Mouse (Mus musculus) ovary, postnatal 10 days (tissue): Measurements from ENCODE around the gene Pde4d.

Experiments
- DNase-seq: peaks from one replicate; pipeline ENCODE4 v3.0.0; 2022; ENCODE audit warnings: low spot score

Gene Pde4d

GRCm38 (mm10) chr13:109823307-109824031, 1373.7 kb downstream of the Pde4d start:
- no peak for DNase-seq

- no peak for DNase-seq
These were observed 1376.1 kb downstream of the Pde4d start for GRCm38 (mm10) chr13:109825891-109826290.

DNA sequence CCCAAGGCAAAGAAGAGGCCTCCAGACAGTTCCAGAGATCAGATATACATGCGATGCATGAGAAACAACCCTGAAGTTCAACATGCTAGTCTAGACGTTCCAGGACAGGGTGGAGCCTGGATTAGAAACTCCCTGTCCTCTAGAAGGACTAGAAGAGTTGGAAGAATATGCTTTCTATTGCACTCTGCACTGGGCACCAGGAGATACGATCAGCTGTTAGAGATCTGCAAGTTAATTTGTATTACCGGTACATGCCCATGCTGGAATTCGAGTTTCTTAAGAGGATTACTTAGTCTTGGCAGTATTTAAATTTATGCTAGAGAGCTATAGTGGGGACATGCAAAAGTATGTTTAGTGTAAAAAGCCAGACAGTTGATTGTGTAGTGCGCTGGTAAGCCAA, 1377.6 kb downstream of the Pde4d start:
- no peak for DNase-seq

DNA sequence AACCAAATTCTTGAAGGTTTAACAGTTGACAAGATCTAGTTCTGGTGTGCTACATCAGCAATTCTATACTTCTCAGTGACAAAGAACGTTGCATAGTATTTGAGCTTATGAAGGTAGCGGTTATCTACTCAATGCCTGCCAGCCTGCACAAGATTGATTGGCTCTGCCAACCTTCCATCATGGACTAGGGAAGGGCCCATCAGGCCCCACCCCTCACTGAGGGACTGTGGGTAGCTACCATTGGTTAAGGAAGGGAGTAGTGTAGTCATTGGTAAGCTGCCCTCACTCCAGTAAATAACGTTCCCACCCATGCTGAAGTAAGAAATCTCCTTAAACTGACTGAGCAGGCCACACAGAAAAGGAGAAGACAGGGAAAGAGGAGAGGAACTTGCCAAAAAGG, 1378.2 kb downstream of the Pde4d start:
- DNase-seq, result no peak

- DNase-seq, result no peak
These were observed 1379.7 kb downstream of the Pde4d start for GRCm38 (mm10) chr13:109829444-109829843.

- DNase-seq, result no peak
These were observed 1385.2 kb downstream of the Pde4d start for GRCm38 (mm10) chr13:109834935-109835334.

- no peak for DNase-seq
These were observed 1387.7 kb downstream of the Pde4d start for GRCm38 (mm10) chr13:109837453-109837852.

GRCm38 (mm10) chr13:109837921-109838320, 1388.2 kb downstream of the Pde4d start:
- no peak for DNase-seq

- DNase-seq, result no peak
These were observed 1390.5 kb downstream of the Pde4d start for GRCm38 (mm10) chr13:109840251-109840650.

DNA sequence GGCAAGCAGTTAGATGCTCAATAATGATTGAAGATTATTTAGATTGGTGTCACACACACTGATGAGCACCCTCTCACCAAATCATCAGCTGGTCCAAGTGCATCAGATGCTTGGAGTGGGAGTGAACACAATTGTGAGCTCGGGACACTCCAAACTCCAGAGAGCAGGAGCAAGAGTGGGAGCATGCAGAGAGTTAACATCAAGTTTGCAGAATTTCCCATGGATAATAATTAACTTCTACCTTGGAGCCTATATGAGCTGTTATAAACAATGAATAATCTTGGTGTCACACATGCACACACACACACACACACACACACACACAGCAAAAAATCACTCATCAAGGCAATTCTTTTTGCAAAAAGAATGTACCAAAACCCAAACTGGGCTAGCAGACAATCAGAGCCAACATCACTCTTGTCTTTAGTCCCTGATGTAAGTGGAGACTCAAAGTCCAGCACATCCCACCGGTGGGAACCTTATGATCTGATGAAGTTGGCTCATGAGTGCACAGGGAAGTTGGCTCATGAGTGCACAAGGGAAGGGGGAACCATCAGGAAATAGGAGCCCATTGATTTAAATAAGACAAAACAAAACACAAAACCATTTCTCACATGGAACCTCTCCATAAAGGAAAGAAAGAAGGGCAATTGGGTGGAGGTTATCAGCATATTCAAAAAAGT, 1391.5 kb downstream of the Pde4d start:
- no peak for DNase-seq

GRCm38 (mm10) chr13:109842982-109843381, 1393.2 kb downstream of the Pde4d start:
- DNase-seq, result no peak

DNA sequence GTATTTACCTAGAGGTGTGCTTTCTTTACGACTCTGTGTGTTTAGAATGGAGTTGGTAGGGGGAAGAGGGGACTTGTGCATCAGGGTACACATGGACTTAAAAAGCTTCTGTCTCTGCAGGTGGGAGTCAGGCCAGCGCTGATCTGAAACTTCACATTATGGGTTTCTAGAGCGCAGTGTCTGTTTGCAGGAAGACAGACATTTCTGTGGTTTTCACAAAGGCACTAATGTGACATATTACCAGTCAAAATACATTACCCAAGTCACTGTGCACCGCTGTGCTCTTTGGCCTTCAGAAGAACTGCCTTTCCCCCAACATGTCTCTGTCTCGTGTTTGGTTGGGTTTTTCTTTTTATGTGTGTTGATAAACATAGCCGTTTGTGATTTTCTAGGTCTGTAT, 1395.1 kb downstream of the Pde4d start:
- DNase-seq, result no peak

GRCm38 (mm10) chr13:109863826-109864225, 1414.1 kb downstream of the Pde4d start:
- DNase-seq, result no peak

GRCm38 (mm10) chr13:109864311-109864710, 1414.6 kb downstream of the Pde4d start:
- no peak for DNase-seq

GRCm38 (mm10) chr13:109880392-109880791, 1430.6 kb downstream of the Pde4d start:
- no peak for DNase-seq

DNA sequence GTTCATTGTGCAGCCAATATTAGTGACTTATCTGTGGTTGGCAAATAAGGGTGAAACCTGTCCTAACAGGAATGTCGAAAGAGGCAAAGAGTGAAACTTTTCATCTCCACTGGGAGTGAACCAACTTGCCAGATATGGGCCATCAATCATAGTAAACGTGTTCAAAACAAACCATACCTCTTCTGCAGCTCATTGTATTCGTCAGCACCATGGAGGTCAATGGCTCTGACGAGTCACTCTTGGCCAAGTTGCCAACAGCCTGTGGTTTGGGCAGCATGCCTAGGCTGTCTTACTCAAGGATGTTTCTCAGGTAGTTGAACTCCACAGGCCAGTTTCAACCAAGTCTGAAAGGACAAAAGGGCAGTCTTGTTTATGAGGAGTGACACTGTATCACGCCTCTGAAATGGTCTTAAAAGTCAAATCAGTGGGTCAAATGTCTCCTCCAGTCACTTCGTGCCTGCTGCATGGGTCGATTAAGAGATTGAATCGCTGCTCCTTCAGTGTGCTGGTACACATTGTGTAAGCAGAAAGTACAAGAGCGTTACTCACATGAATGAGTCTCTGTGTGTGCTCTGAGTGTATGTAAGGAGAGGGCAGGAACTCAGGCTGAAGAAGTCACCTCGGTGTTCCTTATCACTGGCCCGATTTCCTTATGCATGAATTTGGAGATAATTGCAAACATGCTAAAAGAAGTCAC, 1431.6 kb downstream of the Pde4d start:
- peak; percentile 23 for DNase-seq

- DNase-seq, result no peak
These were observed 1433.9 kb downstream of the Pde4d start for GRCm38 (mm10) chr13:109883636-109884035.

- no peak for DNase-seq
These were observed 1435.1 kb downstream of the Pde4d start for GRCm38 (mm10) chr13:109884812-109885211.

- DNase-seq, result no peak
These were observed 1438.5 kb downstream of the Pde4d start for GRCm38 (mm10) chr13:109888293-109888692.

GRCm38 (mm10) chr13:109891194-109891909, 1441.6 kb downstream of the Pde4d start:
- DNase-seq, result no peak

- DNase-seq, result no peak
These were observed 1442.1 kb downstream of the Pde4d start for GRCm38 (mm10) chr13:109891910-109892265.
